Mouse (Mus musculus) liver, adult 2 months (tissue): ENCODE results near the gene Man2a2.

Experiments used
- CTCF ChIP-seq: fragments of 200-500 bp; IDR thresholded peaks from 2 replicates; pipeline ENCODE4 v1.5.1; 2011; ENCODE audit warnings: low read depth, low read length, control low read depth
- POLR2A ChIP-seq: fragments of 200-500 bp; IDR thresholded peaks from 2 replicates; pipeline ENCODE4 v1.6.1; 2011; ENCODE audit warnings: low read length, control low read depth; ENCODE audit not compliant: insufficient read depth; ENCODE audit errors: extremely low read depth

- TF ChIP-seq POLR2A: peak; percentile 59; the same call in 1 of the 2 replicates
- TF ChIP-seq CTCF: no peak; the same call in 1 of the 2 replicates
These were observed 28.9 kb upstream of the Man2a2 start for GRCm38 (mm10) chr7:80400099-80400498.
